Mouse (Mus musculus): ENCODE measurements at regions not wholly inside any gene's neighbourhood (a gene's known extent, or its start where the extent isn't known, plus 50 kb on each side); places are given as distances from the start of the nearest gene placed in this dataset.

DNA sequence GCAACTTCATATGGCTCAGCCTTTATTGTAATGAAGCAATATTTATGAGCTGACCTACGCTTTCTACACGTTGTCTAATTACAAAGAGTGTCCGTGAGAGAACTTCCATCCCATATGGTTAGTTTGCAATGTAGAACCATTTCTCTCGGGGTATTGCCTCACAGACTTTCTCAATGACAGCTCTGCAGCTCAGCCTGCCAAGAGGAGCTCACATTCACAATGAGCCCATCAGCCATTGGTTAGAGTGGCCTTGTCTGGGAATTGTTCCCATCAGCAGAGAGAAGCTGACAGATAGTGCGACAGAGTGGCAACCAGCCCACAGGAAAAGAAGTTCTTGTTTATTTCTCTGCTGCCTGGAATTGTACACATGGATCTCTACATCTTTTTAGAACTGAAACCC lies 409.7 kb downstream of the Zfp704 start:
- H3K4me1 ChIP-seq (ENCODE audit: control insufficient read depth, insufficient read depth, low read length) = no peaks in the 10 kb centered on the region
- no peak for TF ChIP-seq CTCF (IDR thresholded peaks at IDR 0.05; ENCODE audit: control insufficient read depth, insufficient read depth, insufficient replicate concordance, low read depth, low read length)
- TF ChIP-seq POLR2A (IDR thresholded peaks at IDR 0.05; ENCODE audit: control insufficient read depth, low read depth, low read length) = no peak
- no peaks in the 10 kb centered on the region for H3K36me3 ChIP-seq (ENCODE audit: control insufficient read depth, insufficient read depth, low read length)
- no peak overlapping the region for H3K4me3 ChIP-seq (ENCODE audit: control insufficient read depth, low read depth, low read length)
- H3K27me3 ChIP-seq (ENCODE audit: control insufficient read depth, insufficient read depth, low read length) = no peaks in the 10 kb centered on the region
- H3K27ac ChIP-seq (ENCODE audit: control insufficient read depth, insufficient read depth, low read depth, low read length) = no peak overlapping the region

DNA sequence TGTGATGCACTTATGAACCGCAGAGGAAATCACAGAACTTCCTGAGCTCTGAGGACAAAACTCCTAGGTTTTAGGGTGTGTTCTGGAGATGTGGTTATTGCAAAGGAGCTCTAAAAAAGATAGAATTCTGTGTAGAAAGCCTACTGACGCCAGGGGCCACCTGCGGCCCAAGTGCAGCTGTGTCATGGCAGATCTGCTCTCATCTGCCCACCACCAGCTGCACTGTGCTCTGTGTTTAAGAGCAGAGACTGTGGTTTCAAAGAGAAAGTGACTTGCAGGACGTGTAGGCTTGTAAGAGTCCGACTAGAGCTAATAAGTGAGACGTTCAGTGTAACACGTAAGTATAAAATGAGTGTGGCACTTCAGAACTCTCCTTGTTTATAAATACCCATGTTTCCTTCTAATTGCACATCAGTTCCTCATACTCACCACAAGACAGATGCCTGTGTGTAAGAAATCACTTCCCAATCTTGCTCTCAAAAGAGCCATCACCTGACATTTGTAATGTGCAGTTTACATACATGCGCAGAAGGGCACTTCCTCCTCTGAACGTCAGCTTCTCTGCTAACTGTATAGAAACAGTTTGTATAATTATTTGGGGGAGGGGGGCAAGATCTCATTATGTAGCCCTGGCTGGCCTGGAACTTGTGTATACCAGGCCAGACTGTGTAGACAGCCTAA lies 411.1 kb downstream of the Zfp704 start:
- Histone ChIP-seq H3K4me3 (ENCODE audit: control insufficient read depth, low read depth, low read length) (no peak overlapping the region), H3K36me3 (ENCODE audit: control insufficient read depth, insufficient read depth, low read length) (no peaks in the 10 kb centered on the region), H3K4me1 (ENCODE audit: control insufficient read depth, insufficient read depth, low read length) (no peaks in the 10 kb centered on the region), H3K27me3 (ENCODE audit: control insufficient read depth, insufficient read depth, low read length) (no peaks in the 10 kb centered on the region), H3K27ac (ENCODE audit: control insufficient read depth, insufficient read depth, low read depth, low read length) (no peak overlapping the region)
- TF ChIP-seq CTCF (IDR thresholded peaks at IDR 0.05; ENCODE audit: control insufficient read depth, insufficient read depth, insufficient replicate concordance, low read depth, low read length) = no peak
- no peak for TF ChIP-seq POLR2A (IDR thresholded peaks at IDR 0.05; ENCODE audit: control insufficient read depth, low read depth, low read length)

DNA sequence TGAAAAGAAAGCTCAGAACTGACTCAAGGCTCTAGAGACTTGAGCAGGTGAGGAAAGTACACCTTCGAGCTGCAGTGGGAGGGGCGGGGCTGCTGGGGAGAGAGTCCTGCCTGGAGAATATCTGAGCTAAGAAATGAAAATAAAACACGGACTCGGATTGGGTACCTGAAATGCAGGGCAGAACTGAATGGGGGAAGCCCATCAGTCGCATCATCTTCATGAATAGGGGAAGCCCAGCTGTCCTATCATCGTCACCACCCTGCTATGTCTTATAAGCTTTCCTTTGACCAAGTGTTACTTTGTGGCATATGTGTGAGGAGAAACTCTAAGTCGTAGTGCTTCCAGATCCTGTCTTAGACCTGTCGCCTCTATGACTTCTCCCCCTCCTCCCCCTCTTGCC lies 414.1 kb downstream of the Zfp704 start:
- H3K27me3 ChIP-seq (ENCODE audit: control insufficient read depth, insufficient read depth, low read length) = no peaks in the 10 kb centered on the region
- H3K27ac ChIP-seq (ENCODE audit: control insufficient read depth, insufficient read depth, low read depth, low read length) = no peak overlapping the region
- H3K4me3 ChIP-seq (ENCODE audit: control insufficient read depth, low read depth, low read length) = no peak overlapping the region
- H3K36me3 ChIP-seq (ENCODE audit: control insufficient read depth, insufficient read depth, low read length) = no peaks in the 10 kb centered on the region
- TF ChIP-seq POLR2A (IDR thresholded peaks at IDR 0.05; ENCODE audit: control insufficient read depth, low read depth, low read length) (no peak), CTCF (IDR thresholded peaks at IDR 0.05; ENCODE audit: control insufficient read depth, insufficient read depth, insufficient replicate concordance, low read depth, low read length) (no peak)
- H3K4me1 ChIP-seq (ENCODE audit: control insufficient read depth, insufficient read depth, low read length) = no peaks in the 10 kb centered on the region

DNA sequence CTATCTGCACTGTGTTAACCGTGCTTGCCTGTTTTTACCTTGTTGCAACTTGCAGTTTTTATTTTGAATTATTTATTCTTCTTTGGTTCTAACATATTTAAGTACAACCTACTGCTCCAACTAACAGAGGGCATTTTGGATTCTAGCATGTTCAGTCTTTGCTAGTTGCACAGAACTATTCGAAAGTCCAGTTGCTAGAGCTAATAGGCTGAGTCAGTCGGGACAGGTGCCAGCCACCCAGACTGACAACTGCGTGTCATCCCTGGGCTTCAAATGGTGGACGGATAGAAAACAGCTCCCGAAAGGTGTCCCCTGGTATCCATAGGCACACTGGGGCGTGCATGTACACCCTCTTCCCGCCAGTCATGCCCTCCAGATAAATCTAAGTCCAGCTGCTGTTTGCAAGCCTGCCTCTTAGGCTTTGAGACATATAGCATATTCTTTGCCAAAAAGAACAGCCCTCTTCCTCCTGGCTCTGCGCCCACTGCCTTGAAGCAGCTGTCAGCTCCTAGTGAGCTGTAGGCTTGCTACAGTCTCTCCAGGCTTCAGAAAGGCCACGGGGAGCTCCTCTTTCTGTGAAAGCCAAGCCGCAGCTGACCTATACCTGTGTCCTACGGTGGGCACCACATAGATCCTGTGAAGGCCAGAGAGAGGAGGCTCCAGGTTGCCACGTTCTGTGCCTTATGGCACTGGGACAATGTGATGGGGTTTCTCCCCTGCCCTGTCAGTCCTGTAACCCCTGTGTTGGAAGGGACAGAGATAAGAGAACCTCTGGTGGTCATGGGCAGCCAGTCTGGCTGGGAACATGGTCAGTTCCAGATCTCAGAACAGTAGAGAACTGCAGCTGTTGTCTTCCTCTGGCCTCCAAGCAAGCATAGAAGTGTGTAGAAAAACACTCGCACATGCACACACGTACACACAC lies 420.3 kb downstream of the Zfp704 start:
- Histone ChIP-seq H3K4me3 (ENCODE audit: control insufficient read depth, low read depth, low read length) (no peak overlapping the region), H3K27ac (ENCODE audit: control insufficient read depth, insufficient read depth, low read depth, low read length) (no peak overlapping the region), H3K4me1 (ENCODE audit: control insufficient read depth, insufficient read depth, low read length) (no peaks in the 10 kb centered on the region), H3K27me3 (ENCODE audit: control insufficient read depth, insufficient read depth, low read length) (no peaks in the 10 kb centered on the region), H3K36me3 (ENCODE audit: control insufficient read depth, insufficient read depth, low read length) (no peaks in the 10 kb centered on the region)
- no peak for TF ChIP-seq CTCF (IDR thresholded peaks at IDR 0.05; ENCODE audit: control insufficient read depth, insufficient read depth, insufficient replicate concordance, low read depth, low read length)
- no peak for TF ChIP-seq POLR2A (IDR thresholded peaks at IDR 0.05; ENCODE audit: control insufficient read depth, low read depth, low read length)

DNA sequence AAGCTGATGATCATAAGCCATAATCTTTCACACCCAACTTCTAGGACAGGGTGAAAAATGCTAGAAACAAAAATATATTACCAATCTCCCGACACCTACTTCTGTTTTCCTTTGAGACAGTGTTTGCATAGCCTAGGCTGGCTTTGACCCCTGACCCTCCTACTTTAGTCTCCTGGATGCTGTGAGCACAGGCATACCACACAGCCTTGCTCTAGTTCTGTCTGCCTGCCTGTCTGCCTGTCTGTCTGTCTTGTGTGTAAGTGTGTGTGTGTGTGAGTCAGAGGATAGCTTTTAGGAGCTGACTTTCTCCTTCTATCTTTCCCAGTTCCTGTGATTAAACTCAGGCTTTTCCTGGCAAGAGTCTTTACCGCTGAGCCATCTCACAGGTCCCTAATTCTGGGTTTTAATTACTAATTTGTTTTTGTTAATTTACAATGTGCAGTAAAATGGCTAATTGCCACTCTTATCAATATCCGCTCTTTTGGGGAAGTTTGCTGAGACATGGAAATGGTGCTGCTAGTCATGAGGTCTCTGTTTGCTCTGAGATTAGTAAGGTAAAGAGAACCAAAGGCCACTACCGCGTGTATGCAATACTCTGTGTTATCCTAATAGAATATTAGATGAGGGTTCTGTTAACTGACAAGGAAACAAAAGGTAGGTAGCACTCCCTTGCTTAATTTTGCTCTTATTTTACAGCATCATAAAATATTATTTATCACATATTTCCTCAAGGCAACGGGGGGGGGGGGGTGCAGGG lies 423.3 kb downstream of the Zfp704 start:
- Histone ChIP-seq H3K27me3 (ENCODE audit: control insufficient read depth, insufficient read depth, low read length) (no peaks in the 10 kb centered on the region), H3K27ac (ENCODE audit: control insufficient read depth, insufficient read depth, low read depth, low read length) (no peak overlapping the region), H3K4me1 (ENCODE audit: control insufficient read depth, insufficient read depth, low read length) (no peaks in the 10 kb centered on the region; the same call in none of the 2 replicates), H3K4me3 (ENCODE audit: control insufficient read depth, low read depth, low read length) (no peak overlapping the region), H3K36me3 (ENCODE audit: control insufficient read depth, insufficient read depth, low read length) (no peaks in the 10 kb centered on the region)
- TF ChIP-seq CTCF (IDR thresholded peaks at IDR 0.05; ENCODE audit: control insufficient read depth, insufficient read depth, insufficient replicate concordance, low read depth, low read length) = no peak
- TF ChIP-seq POLR2A (IDR thresholded peaks at IDR 0.05; ENCODE audit: control insufficient read depth, low read depth, low read length) = no peak

DNA sequence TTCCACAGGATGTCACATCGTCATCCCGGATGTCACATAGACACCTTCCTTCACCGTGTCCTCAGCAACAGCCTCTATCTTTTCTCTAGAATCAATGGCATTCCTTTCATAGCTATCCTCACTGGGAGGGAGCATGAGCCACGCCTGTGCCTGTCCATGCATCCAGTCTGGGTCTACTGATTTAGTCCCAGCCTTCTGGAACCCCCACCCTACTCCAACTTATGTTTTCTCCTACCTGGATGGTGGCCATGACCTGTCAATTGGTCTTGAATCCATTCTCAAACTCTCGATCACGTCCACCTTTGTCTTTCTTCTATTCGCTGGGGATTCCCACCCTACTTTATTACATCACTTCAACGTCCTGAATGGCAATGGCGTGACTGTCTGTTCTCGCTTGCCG lies 428.3 kb downstream of the Zfp704 start:
- Histone ChIP-seq H3K36me3 (ENCODE audit: control insufficient read depth, insufficient read depth, low read length) (no peaks in the 10 kb centered on the region), H3K27me3 (ENCODE audit: control insufficient read depth, insufficient read depth, low read length) (no peaks in the 10 kb centered on the region), H3K4me1 (ENCODE audit: control insufficient read depth, insufficient read depth, low read length) (no peaks in the 10 kb centered on the region; the same call in none of the 2 replicates), H3K27ac (ENCODE audit: control insufficient read depth, insufficient read depth, low read depth, low read length) (no peak overlapping the region; the same call in 1 of the 2 replicates), H3K4me3 (ENCODE audit: control insufficient read depth, low read depth, low read length) (no peak overlapping the region; the same call in 1 of the 2 replicates)
- no peak for TF ChIP-seq POLR2A (IDR thresholded peaks at IDR 0.05; ENCODE audit: control insufficient read depth, low read depth, low read length)

DNA sequence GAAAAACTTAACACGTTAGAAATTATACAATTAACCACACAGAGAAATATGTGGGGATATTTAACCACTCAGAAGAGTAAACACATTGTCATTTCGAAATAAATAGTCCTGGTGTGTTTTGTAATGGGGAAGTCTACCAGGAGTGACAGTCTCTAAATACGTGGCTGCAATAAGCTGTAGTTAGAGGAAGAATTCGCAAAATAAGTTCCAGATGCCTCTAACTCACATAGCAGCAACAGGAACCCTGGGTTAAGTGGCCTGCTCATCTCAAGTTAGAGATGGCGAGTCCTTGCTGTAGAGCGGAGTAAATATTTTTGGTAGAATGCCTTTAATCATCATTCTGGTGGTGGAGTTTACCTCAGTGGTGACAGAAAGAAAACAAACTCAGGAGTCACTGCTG lies 430.2 kb downstream of the Zfp704 start:
- TF ChIP-seq CTCF (IDR thresholded peaks at IDR 0.05; ENCODE audit: control insufficient read depth, insufficient read depth, insufficient replicate concordance, low read depth, low read length) = no peak
- no peak for TF ChIP-seq POLR2A (IDR thresholded peaks at IDR 0.05; ENCODE audit: control insufficient read depth, low read depth, low read length)
- no peak overlapping the region for H3K27ac ChIP-seq (ENCODE audit: control insufficient read depth, insufficient read depth, low read depth, low read length)
- no peaks in the 10 kb centered on the region for H3K36me3 ChIP-seq (ENCODE audit: control insufficient read depth, insufficient read depth, low read length)
- no peaks in the 10 kb centered on the region; the same call in none of the 2 replicates for H3K4me1 ChIP-seq (ENCODE audit: control insufficient read depth, insufficient read depth, low read length)
- no peak overlapping the region; the same call in 1 of the 2 replicates for H3K4me3 ChIP-seq (ENCODE audit: control insufficient read depth, low read depth, low read length)
- H3K27me3 ChIP-seq (ENCODE audit: control insufficient read depth, insufficient read depth, low read length) = no peaks in the 10 kb centered on the region
